Mouse (Mus musculus): Measurements from ENCODE around the gene Egfl8. TPM values are rescaled to one million over a fixed set of nuclear protein-coding genes. Genes with fewer than 3 reads are reported as not detected.

Gene Egfl8
- polyA plus RNA-seq, 1 experiment from 2014 or later: 4.0 TPM

DNA sequence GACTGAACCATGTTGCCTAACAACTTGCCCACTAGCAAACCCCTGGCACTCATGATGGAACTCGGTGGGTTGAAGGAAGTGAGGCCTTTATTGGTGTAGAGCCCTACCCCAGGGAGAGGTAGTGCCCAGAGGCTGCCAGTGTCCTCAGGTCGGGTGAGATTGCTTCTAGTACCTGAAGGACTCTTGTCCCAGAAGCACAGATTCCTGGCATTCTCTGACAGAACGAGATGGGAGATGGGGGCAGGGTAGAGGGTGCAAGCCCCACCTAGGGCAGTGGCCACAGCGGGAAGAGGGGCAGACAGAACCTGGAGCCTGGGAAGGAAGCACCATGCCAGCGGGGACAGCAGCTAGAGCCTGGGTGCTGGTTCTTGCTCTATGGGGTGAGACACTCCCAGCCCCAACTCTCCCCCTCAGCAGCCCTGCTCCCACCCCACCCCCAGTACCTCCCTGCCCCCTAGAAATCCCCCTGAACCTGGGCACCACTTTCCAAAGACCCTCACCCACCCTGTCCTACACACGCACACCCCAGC, 18.1 kb downstream of the Egfl8 start, which contains the start of gene Ager:
Gene Ager (plus strand): TSS at position 297 of the 530 bp plus-strand sequence.
- Histone ChIP-seq H3K27ac (replicated peaks) (peak within 1 kb of the TSS; percentile 21), H3K27me3 (replicated peaks; ENCODE audit: low read depth, poor library complexity, severe bottlenecking) (no peaks in the 10 kb centered on the region), H3K4me3 (peak within 1 kb of the TSS; percentile 19), H3K36me3 (replicated peaks) (peaks cover 57% of the 10 kb centered on the region), H3K4me1 (peaks cover 69% of the 10 kb centered on the region), H3K9me3 (no peaks in the 10 kb centered on the region)
- no peak for DNase-seq (ENCODE audit: low spot score)
- WGBS: 22% methylated on average over 6 of the region's 6 CpGs

DNA sequence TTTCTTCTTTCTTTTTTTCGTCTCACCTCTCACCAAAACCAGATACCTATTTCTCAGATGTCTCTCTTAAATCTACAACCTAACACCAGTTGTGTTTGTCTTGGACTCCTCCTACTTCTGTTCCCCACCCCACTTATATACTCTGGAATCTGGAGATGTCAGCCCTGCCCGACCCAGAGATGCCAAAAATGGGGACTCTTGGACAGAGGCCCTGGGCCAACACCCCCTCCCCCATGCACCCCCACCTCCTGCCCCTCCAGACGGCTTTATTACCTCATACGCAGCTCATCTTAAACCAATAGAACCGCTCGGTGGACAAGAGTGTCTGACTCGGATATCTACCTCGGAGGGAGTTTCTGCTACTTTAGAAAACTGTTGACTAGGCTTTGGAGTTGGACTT, 19.7 kb downstream of the Egfl8 start:
- WGBS: 78% methylated on average over 8 of the region's 8 CpGs
- DNase-seq (ENCODE audit: low spot score): no peak
- H3K9me3 ChIP-seq: no peaks in the 10 kb centered on the region
- no peaks in the 10 kb centered on the region for H3K27me3 ChIP-seq (replicated peaks; ENCODE audit: low read depth, poor library complexity, severe bottlenecking)
- H3K27ac ChIP-seq (replicated peaks): no peak overlapping the region
- H3K4me3 ChIP-seq: 0 out of 2 replicates have a peak overlapping the region, but pooled peaks have one; percentile 79
- H3K36me3 ChIP-seq (replicated peaks): peaks cover 46% of the 10 kb centered on the region
- peaks cover 74% of the 10 kb centered on the region for H3K4me1 ChIP-seq

- Histone ChIP-seq H3K27ac (replicated peaks) (peak overlapping the region; percentile 100), H3K4me3 (peak overlapping the region; percentile 79), H3K27me3 (replicated peaks; ENCODE audit: low read depth, poor library complexity, severe bottlenecking) (no peaks in the 10 kb centered on the region), H3K9me3 (no peaks in the 10 kb centered on the region), H3K36me3 (replicated peaks) (peaks cover 32% of the 10 kb centered on the region), H3K4me1 (peaks cover 92% of the 10 kb centered on the region)
- 54% methylated on average over 34 of the region's 34 CpGs for WGBS
- peak; percentile 58 for DNase-seq (ENCODE audit: low spot score)
Measured at GRCm38 (mm10) chr17:34593752-34594525, 21.8 kb downstream of the Egfl8 start.

GRCm38 (mm10) chr17:34592581-34593549, 22.9 kb downstream of the Egfl8 start:
- peaks cover 32% of the 10 kb centered on the region for H3K36me3 ChIP-seq (replicated peaks)
- WGBS: 1% methylated on average over 32 of the region's 32 CpGs
- peak overlapping the region; percentile 79 for H3K4me3 ChIP-seq
- H3K27ac ChIP-seq (replicated peaks): peak overlapping the region; percentile 100
- H3K4me1 ChIP-seq: peaks cover 93% of the 10 kb centered on the region
- peak; percentile 62 for DNase-seq (ENCODE audit: low spot score)
- H3K9me3 ChIP-seq: no peaks in the 10 kb centered on the region
- no peaks in the 10 kb centered on the region for H3K27me3 ChIP-seq (replicated peaks; ENCODE audit: low read depth, poor library complexity, severe bottlenecking)

GRCm38 (mm10) chr17:34591994-34592375, 23.8 kb downstream of the Egfl8 start:
- H3K4me3 ChIP-seq: peak overlapping the region; percentile 79
- peak overlapping the region; percentile 100 for H3K27ac ChIP-seq (replicated peaks)
- peaks cover 32% of the 10 kb centered on the region for H3K36me3 ChIP-seq (replicated peaks)
- H3K27me3 ChIP-seq (replicated peaks; ENCODE audit: low read depth, poor library complexity, severe bottlenecking): no peaks in the 10 kb centered on the region
- DNase-seq (ENCODE audit: low spot score): peak; percentile 98
- H3K4me1 ChIP-seq: peaks cover 96% of the 10 kb centered on the region
- H3K9me3 ChIP-seq: no peaks in the 10 kb centered on the region
- WGBS: under 1% methylated on average over 34 of the region's 35 CpGs

- 1% methylated on average over 21 of the region's 21 CpGs for WGBS
- DNase-seq (ENCODE audit: low spot score): peak; percentile 79
Measured at GRCm38 (mm10) chr17:34591029-34591993, 24.5 kb downstream of the Egfl8 start, which contains the start of gene Pbx2. Gene Pbx2, plus strand, starts transcription at chr17:34591266.

DNA sequence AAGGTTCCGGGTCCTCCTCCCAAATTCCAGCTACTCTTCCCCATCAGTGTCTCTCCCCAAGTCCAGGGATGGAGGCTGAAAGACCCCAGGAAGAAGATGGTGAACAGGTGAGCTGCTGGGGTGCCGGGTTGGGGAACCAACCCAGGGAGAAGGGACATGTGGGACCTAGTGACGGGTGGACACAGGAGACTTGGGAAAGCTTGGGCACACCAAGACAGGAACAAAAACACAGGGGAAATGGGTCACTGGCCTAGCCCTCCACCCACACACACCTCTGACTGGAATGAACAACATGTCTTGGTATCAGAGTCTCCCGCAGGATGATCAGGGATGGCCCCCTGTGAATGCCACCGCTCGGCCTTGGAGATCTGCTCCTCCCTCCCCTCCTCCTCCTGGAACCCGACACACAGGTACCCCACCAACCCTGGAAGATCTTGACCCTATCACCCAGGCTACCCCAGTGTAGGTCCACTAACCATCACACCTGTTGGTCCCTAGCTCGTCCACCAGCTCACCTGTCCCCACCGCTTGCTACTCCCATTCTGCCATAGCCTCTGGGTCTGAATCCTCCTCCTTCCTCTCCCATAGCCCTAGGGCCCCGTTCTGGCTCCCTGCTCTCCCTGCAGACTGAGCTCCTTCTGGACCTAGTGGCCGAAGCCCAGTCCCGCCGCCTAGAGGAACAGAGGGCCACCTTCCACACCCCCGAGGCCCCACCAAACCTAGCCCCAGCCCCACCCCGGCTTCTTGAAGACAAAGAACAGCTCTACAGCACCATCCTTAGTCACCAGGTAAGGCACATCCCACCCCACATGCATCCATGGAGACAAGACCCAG, 25.4 kb downstream of the Egfl8 start:
- no peak for DNase-seq (ENCODE audit: low spot score)
- Histone ChIP-seq H3K4me1 (peaks cover 97% of the 10 kb centered on the region), H3K27me3 (replicated peaks; ENCODE audit: low read depth, poor library complexity, severe bottlenecking) (no peaks in the 10 kb centered on the region; the same call in 1 of the 2 replicates), H3K27ac (replicated peaks) (peak overlapping the region; percentile 100), H3K9me3 (no peaks in the 10 kb centered on the region), H3K36me3 (replicated peaks) (peaks cover 18% of the 10 kb centered on the region), H3K4me3 (peak overlapping the region; percentile 79)
- WGBS: 60% methylated on average over 15 of the region's 15 CpGs

More at GRCm38 (mm10) chr17:34591029-34591993, 24.5 kb downstream of the Egfl8 start, which contains the start of gene Pbx2:
- no peaks in the 10 kb centered on the region for H3K9me3 ChIP-seq
- H3K27ac ChIP-seq (replicated peaks): peak within 1 kb of the TSS; percentile 100
- peak within 1 kb of the TSS; percentile 79 for H3K4me3 ChIP-seq
- H3K36me3 ChIP-seq (replicated peaks): peaks cover 27% of the 10 kb centered on the region
- H3K4me1 ChIP-seq: peaks cover 97% of the 10 kb centered on the region
- H3K27me3 ChIP-seq (replicated peaks; ENCODE audit: low read depth, poor library complexity, severe bottlenecking): no peaks in the 10 kb centered on the region

- DNase-seq (ENCODE audit: low spot score): no peak
- 19% methylated on average over 7 of the region's 7 CpGs for WGBS
- H3K27ac ChIP-seq (replicated peaks): peak within 1 kb of the TSS; percentile 100
- H3K4me3 ChIP-seq: peak within 1 kb of the TSS; percentile 86
- peaks cover 11% of the 10 kb centered on the region for H3K36me3 ChIP-seq (replicated peaks)
- peaks cover 90% of the 10 kb centered on the region for H3K4me1 ChIP-seq
- H3K9me3 ChIP-seq: no peaks in the 10 kb centered on the region
- H3K27me3 ChIP-seq (replicated peaks; ENCODE audit: low read depth, poor library complexity, severe bottlenecking): no peaks in the 10 kb centered on the region; the same call in 1 of the 2 replicates
Measured at GRCm38 (mm10) chr17:34589681-34590101, 26.1 kb downstream of the Egfl8 start, which contains the start of gene Gpsm3. Gene Gpsm3, plus strand, starts transcription at chr17:34589806.

- peak overlapping the region; percentile 100 for H3K27ac ChIP-seq (replicated peaks)
- no peaks in the 10 kb centered on the region; the same call in 1 of the 2 replicates for H3K27me3 ChIP-seq (replicated peaks; ENCODE audit: low read depth, poor library complexity, severe bottlenecking)
- no peaks in the 10 kb centered on the region for H3K9me3 ChIP-seq
- peak overlapping the region; percentile 79 for H3K4me3 ChIP-seq
- DNase-seq (ENCODE audit: low spot score): no peak
- WGBS: 41% methylated on average over 7 of the region's 7 CpGs
- H3K36me3 ChIP-seq (replicated peaks): peaks cover 6% of the 10 kb centered on the region
- peaks cover 85% of the 10 kb centered on the region for H3K4me1 ChIP-seq
Measured at GRCm38 (mm10) chr17:34589206-34589605, 26.6 kb downstream of the Egfl8 start.

- WGBS: 58% methylated on average over 3 of the region's 3 CpGs
- Histone ChIP-seq H3K27ac (replicated peaks) (peak overlapping the region; percentile 100; the same call in 1 of the 2 replicates), H3K4me3 (peak overlapping the region; percentile 86; the same call in 1 of the 2 replicates), H3K27me3 (replicated peaks; ENCODE audit: low read depth, poor library complexity, severe bottlenecking) (no peaks in the 10 kb centered on the region; the same call in 1 of the 2 replicates), H3K9me3 (no peaks in the 10 kb centered on the region), H3K4me1 (peaks cover 81% of the 10 kb centered on the region), H3K36me3 (replicated peaks) (peaks cover 2% of the 10 kb centered on the region)
- DNase-seq (ENCODE audit: low spot score): no peak
Measured at GRCm38 (mm10) chr17:34588767-34589166, 27.0 kb downstream of the Egfl8 start.

Data from embryonic facial prominence, embryonic 10.5 days (tissue).